Mouse (Mus musculus): ENCODE measurements around the gene Ccdc191. TPM values are rescaled to one million over a fixed set of nuclear protein-coding genes. Genes with fewer than 3 reads are reported as not detected.

Ccdc191 gene
- total and polyA plus RNA-seq, 2 experiments from 2014 or later = 0.04 to 5.8 TPM

DNA sequence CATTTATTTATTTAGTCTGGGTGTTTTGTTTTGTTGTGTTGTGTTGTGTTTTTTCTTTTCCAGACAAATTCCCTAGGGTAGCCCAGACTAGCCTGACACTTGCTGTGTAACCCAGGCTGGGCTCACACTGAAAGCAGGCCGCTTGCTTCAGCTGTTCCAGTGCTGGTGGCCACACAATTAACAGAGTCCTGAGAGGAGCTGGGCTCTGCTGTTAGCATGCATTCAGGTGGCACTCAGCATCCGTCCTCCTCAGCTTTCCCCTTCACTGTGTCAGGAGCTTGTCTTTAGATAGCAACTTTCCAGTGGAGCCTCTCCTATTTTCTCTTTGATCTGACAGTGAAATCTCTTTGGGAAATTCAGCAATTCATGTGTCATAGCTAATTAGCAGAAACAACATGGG is 32.4 kb downstream of the Ccdc191 start:
- Histone ChIP-seq H3K9ac (replicated peaks; ENCODE audit: low read depth, low read length) (no peak overlapping the region), H3K27me3 (ENCODE audit: control insufficient read depth, insufficient read depth, low read length) (no peaks in the 10 kb centered on the region), H3K4me2 (ENCODE audit: low read depth, low read length) (no peak overlapping the region), H3K36me3 (replicated peaks; ENCODE audit: control insufficient read depth, insufficient read depth, low read length) (no peaks in the 10 kb centered on the region), H3K9me3 (replicated peaks; ENCODE audit: control insufficient read depth, low read length) (no peaks in the 10 kb centered on the region), H3K27ac (ENCODE audit: low read depth) (no peak overlapping the region), H3K4me1 (ENCODE audit: control insufficient read depth, insufficient read depth) (no peaks in the 10 kb centered on the region), H3K4me3 (ENCODE audit: low read depth, low read length) (no peak overlapping the region)
- no peak for TF ChIP-seq EP300 (IDR thresholded peaks at IDR 0.05; ENCODE audit: low read depth)
- TF ChIP-seq CTCF (IDR thresholded peaks at IDR 0.05; ENCODE audit: low read depth) = no peak
- WGBS = 65% methylated on average over 2 of the region's 2 CpGs
- ATAC-seq (ENCODE audit: insufficient read depth, low read depth) = no peak
- DNase-seq (ENCODE audit: low spot score) = no peak

DNA sequence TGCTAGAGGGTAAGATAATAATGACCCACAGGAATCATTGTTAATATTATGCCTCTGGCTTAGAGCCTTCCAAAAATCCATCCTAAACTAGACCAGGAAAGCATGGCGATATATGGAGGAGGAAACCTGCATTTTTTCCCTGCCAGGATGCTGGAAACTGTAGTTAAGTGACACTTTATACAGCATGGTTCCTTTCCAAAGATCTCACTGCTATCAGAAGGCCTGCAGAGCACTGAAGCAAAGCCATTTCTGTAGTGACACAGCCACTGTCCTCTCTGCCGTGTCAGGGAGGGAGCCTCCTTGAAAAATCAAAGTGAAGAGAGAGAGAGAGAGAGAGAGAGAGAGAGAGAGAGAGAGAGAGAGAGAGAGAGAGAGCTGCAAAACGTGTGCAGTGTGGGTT is 33.0 kb downstream of the Ccdc191 start:
- H3K27ac ChIP-seq (ENCODE audit: low read depth) = no peak overlapping the region
- no peaks in the 10 kb centered on the region for H3K36me3 ChIP-seq (replicated peaks; ENCODE audit: control insufficient read depth, insufficient read depth, low read length)
- no peaks in the 10 kb centered on the region for H3K4me1 ChIP-seq (ENCODE audit: control insufficient read depth, insufficient read depth)
- no peak overlapping the region for H3K4me3 ChIP-seq (ENCODE audit: low read depth, low read length)
- no peak for TF ChIP-seq CTCF (IDR thresholded peaks at IDR 0.05; ENCODE audit: low read depth)
- no peak for TF ChIP-seq EP300 (IDR thresholded peaks at IDR 0.05; ENCODE audit: low read depth)
- WGBS = 43% methylated on average over 3 of the region's 3 CpGs
- DNase-seq (ENCODE audit: low spot score) (no peak), ATAC-seq (ENCODE audit: insufficient read depth, low read depth) (no peak)
- no peak overlapping the region for H3K9ac ChIP-seq (replicated peaks; ENCODE audit: low read depth, low read length)
- H3K27me3 ChIP-seq (ENCODE audit: control insufficient read depth, insufficient read depth, low read length) = no peaks in the 10 kb centered on the region
- H3K9me3 ChIP-seq (replicated peaks; ENCODE audit: control insufficient read depth, low read length) = no peaks in the 10 kb centered on the region
- H3K4me2 ChIP-seq (ENCODE audit: low read depth, low read length) = no peak overlapping the region

DNA sequence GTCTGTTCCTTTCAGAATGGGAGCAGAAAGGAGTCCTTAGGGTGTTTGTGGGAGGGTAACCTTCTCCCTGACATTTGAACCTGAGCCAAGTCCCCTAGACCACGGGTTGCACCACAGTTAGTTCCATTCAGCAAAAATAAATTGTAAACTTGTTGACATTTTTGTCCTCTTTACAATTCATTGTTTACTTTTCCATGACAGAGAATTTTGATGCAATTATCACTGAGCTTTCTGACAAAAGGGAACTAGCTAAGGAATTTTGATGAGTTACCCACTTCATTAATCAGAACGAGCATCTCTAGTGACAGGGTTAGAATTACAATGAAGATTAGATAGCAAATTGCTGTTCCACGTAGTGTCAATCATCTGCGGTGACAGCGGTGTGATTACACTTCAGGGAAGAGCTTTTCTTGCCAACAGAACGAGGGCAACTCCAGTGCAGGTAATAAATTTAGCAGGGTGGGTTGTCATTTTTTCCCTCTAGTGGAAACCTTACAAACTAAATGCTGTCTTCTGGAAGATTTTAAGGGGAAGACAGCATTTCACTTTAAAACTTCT is 35.5 kb downstream of the Ccdc191 start:
- H3K36me3 ChIP-seq (replicated peaks; ENCODE audit: control insufficient read depth, insufficient read depth, low read length) = no peaks in the 10 kb centered on the region
- 22% methylated on average over 6 of the region's 6 CpGs for WGBS
- DNase-seq (ENCODE audit: low spot score) = no peak
- TF ChIP-seq CTCF (IDR thresholded peaks at IDR 0.05; ENCODE audit: low read depth) (no peak), EP300 (IDR thresholded peaks at IDR 0.05; ENCODE audit: low read depth) (no peak)
- H3K27ac ChIP-seq (ENCODE audit: low read depth) = no peak overlapping the region
- no peaks in the 10 kb centered on the region for H3K4me1 ChIP-seq (ENCODE audit: control insufficient read depth, insufficient read depth)
- no peak overlapping the region for H3K9ac ChIP-seq (replicated peaks; ENCODE audit: low read depth, low read length)
- H3K4me3 ChIP-seq (ENCODE audit: low read depth, low read length) = no peak overlapping the region
- H3K4me2 ChIP-seq (ENCODE audit: low read depth, low read length) = no peak overlapping the region
- H3K27me3 ChIP-seq (ENCODE audit: control insufficient read depth, insufficient read depth, low read length) = no peaks in the 10 kb centered on the region
- H3K9me3 ChIP-seq (replicated peaks; ENCODE audit: control insufficient read depth, low read length) = no peaks in the 10 kb centered on the region
- no peak for ATAC-seq (ENCODE audit: insufficient read depth, low read depth)

DNA sequence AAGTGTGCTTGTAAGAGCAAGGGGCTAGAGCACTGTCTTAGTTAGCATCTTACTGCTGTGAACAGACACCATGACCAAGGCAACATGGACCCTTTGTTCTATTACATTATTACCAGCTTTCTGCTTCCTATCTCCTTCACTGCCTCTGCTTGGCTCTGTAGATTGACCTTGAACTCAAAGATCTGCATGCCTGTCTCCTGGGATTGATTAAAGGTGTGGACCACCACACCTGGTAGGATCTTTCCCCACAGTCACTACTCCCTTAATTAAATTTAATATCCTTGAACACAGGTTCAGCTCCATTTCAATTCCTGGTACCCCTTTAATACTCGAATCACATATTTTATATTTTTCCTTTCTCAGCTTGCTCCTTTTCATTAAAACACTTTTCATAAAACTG is 36.2 kb downstream of the Ccdc191 start:
- Histone ChIP-seq H3K27me3 (ENCODE audit: control insufficient read depth, insufficient read depth, low read length) (no peaks in the 10 kb centered on the region), H3K4me3 (ENCODE audit: low read depth, low read length) (no peak overlapping the region), H3K4me2 (ENCODE audit: low read depth, low read length) (no peak overlapping the region), H3K9ac (replicated peaks; ENCODE audit: low read depth, low read length) (no peak overlapping the region), H3K36me3 (replicated peaks; ENCODE audit: control insufficient read depth, insufficient read depth, low read length) (no peaks in the 10 kb centered on the region), H3K27ac (ENCODE audit: low read depth) (no peak overlapping the region), H3K9me3 (replicated peaks; ENCODE audit: control insufficient read depth, low read length) (no peaks in the 10 kb centered on the region), H3K4me1 (ENCODE audit: control insufficient read depth, insufficient read depth) (no peaks in the 10 kb centered on the region)
- DNase-seq (ENCODE audit: low spot score) (no peak), ATAC-seq (ENCODE audit: insufficient read depth, low read depth) (no peak)
- 91% methylated on average over 1 of the region's 1 CpGs for WGBS
- TF ChIP-seq CTCF (IDR thresholded peaks at IDR 0.05; ENCODE audit: low read depth) (no peak), EP300 (IDR thresholded peaks at IDR 0.05; ENCODE audit: low read depth) (no peak)

DNA sequence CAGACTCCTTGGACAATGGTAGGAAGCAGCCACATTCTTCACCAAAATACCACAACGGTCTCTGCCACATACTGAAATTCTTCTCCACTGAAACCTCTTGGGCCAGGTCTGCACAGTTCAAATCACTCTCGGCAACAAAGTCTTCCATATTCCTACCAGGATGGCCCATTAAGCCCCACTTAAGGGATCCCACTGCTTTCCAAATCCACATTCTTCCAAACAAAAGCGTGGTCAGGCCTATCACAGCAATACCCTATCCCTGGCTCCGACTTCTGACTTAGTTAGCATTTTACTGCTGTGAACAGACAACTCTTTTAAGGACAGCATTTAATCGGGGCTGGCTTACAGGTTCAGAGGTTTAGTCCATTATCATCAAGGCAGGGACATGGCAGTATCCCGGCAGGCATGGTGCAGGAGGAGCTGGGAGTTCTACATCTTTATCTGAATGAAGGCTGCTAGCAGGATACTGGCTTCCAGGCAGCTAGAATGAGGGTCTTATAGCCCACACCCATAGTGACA is 36.8 kb downstream of the Ccdc191 start, which contains the start of gene Qtrt2:
TSS of gene Qtrt2 (minus strand) at position 469 of the 519 bp plus-strand sequence.
- H3K27ac ChIP-seq (ENCODE audit: low read depth) = no peak within 1 kb of the TSS
- no peaks in the 10 kb centered on the region for H3K36me3 ChIP-seq (replicated peaks; ENCODE audit: control insufficient read depth, insufficient read depth, low read length)
- H3K9ac ChIP-seq (replicated peaks; ENCODE audit: low read depth, low read length) = no peak within 1 kb of the TSS
- no peak within 1 kb of the TSS for H3K4me3 ChIP-seq (ENCODE audit: low read depth, low read length)
- no peak within 1 kb of the TSS for H3K4me2 ChIP-seq (ENCODE audit: low read depth, low read length)
- TF ChIP-seq CTCF (IDR thresholded peaks at IDR 0.05; ENCODE audit: low read depth) (no peak), EP300 (IDR thresholded peaks at IDR 0.05; ENCODE audit: low read depth) (no peak)
- H3K9me3 ChIP-seq (replicated peaks; ENCODE audit: control insufficient read depth, low read length) = no peaks in the 10 kb centered on the region
- DNase-seq (ENCODE audit: low spot score) (no peak), ATAC-seq (ENCODE audit: insufficient read depth, low read depth) (no peak)
- no peaks in the 10 kb centered on the region for H3K27me3 ChIP-seq (ENCODE audit: control insufficient read depth, insufficient read depth, low read length)
- H3K4me1 ChIP-seq (ENCODE audit: control insufficient read depth, insufficient read depth) = no peaks in the 10 kb centered on the region
- 68% methylated on average over 6 of the region's 6 CpGs for WGBS

DNA sequence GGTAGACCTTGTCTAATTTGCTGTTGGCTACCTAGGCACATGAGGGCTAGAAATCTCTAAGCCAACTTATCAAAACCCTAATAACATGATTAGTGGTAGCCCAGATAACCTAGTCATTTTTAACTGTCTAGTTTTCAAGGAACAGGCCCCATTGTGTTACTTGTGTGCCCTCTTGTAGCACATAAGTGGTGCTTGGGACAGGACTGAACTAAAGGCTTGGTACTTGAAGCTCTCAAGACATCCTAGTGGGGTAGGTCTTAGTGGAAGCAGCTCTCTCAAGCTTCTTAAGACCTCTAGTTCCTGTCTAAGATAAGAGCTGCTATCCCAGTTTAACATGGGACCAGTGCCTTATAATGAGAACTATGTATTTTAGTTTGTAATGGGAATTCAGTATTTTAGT is 41.0 kb downstream of the Ccdc191 start:
- Histone ChIP-seq H3K4me2 (ENCODE audit: low read depth, low read length) (no peak overlapping the region), H3K27me3 (ENCODE audit: control insufficient read depth, insufficient read depth, low read length) (no peaks in the 10 kb centered on the region), H3K9ac (replicated peaks; ENCODE audit: low read depth, low read length) (no peak overlapping the region), H3K36me3 (replicated peaks; ENCODE audit: control insufficient read depth, insufficient read depth, low read length) (no peaks in the 10 kb centered on the region), H3K27ac (ENCODE audit: low read depth) (no peak overlapping the region), H3K4me3 (ENCODE audit: low read depth, low read length) (no peak overlapping the region), H3K9me3 (replicated peaks; ENCODE audit: control insufficient read depth, low read length) (no peaks in the 10 kb centered on the region), H3K4me1 (ENCODE audit: control insufficient read depth, insufficient read depth) (no peaks in the 10 kb centered on the region)
- no peak for TF ChIP-seq EP300 (IDR thresholded peaks at IDR 0.05; ENCODE audit: low read depth)
- no peak for TF ChIP-seq CTCF (IDR thresholded peaks at IDR 0.05; ENCODE audit: low read depth)
- DNase-seq (ENCODE audit: low spot score) = no peak
- ATAC-seq (ENCODE audit: insufficient read depth, low read depth) = no peak
